ENCODE assay signal across 19 mouse cellular contexts in the genomic region with DNA sequence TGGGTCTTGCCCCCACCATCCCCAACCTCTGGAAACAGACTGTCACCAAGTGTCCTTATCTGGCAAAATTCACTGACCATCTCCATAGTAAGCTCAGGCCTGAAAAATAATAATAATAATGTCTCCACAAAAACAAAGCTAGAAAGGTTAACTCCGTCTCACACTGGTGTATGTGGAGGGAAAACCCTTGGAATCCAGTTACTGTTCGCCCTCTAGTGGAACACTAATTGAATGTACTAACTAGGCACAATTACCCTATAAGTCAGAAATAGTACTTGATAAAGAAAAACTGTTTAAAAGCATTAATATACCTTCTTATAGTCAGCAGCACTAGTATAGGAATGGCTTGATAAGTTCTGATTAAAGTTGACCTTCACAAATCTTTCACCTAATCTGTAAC. TPM values are rescaled to one million over a fixed set of nuclear protein-coding genes. Genes with fewer than 3 reads are reported as not detected.
DNase-seq lines count a peak whose midpoint lies in the region; ATAC-seq and TF ChIP-seq lines count a peak whose summit lies in the region.
"Had no signal": no experiment of that assay in that cellular context is flagged by ENCODE, and none has a peak within 500 bp of the region (broad histone marks: within the 10 kb centered on the region; RNA-seq: fewer than 3 reads in every experiment).

No protein-coding gene starts in this region.

- TF ChIP-seq EP300 in heart, postnatal 0 days (IDR thresholded peaks at IDR 0.05; ENCODE audit: low read depth), result no peak
- no peak for TF ChIP-seq EP300 in lung, postnatal 0 days (IDR thresholded peaks at IDR 0.05)

- 4% methylated on average over 2 of the region's 2 CpGs for WGBS in heart, postnatal 0 days
- 16% methylated on average over 2 of the region's 2 CpGs for WGBS in lung, postnatal 0 days
- 5% methylated on average over 2 of the region's 2 CpGs for WGBS in lung, adult 2 months
- 9% methylated on average over 2 of the region's 2 CpGs for WGBS in forebrain, embryonic 16.5 days

- H3K9me3 ChIP-seq in heart, postnatal 0 days (replicated peaks; ENCODE audit: control insufficient read depth, low read length), result no peaks in the 10 kb centered on the region
- H3K9me3 ChIP-seq in lung, postnatal 0 days (ENCODE audit: low read length), result no peaks in the 10 kb centered on the region
- H3K9me3 ChIP-seq in forebrain, embryonic 16.5 days (ENCODE audit: control insufficient read depth, low read length), result no peaks in the 10 kb centered on the region
- H3K9me3 ChIP-seq: G1E; kidney, embryonic 15.5 days; liver, embryonic 13.5 days; megakaryocyte, embryonic 14.5 days; neural tube, embryonic 12.5 days had no signal

- H3K9ac ChIP-seq in heart, postnatal 0 days (replicated peaks; ENCODE audit: low read depth, low read length), result no peak overlapping the region
- H3K9ac ChIP-seq in lung, postnatal 0 days (replicated peaks; ENCODE audit: low read depth), result no peak overlapping the region
- no peak overlapping the region for H3K9ac ChIP-seq in forebrain, embryonic 16.5 days (replicated peaks; ENCODE audit: low read depth, low read length)
- H3K9ac ChIP-seq: kidney, embryonic 15.5 days; liver, embryonic 13.5 days; neural tube, embryonic 12.5 days had no signal

- ATAC-seq in heart, postnatal 0 days (ENCODE audit: insufficient read depth, low read depth), result no peak
- ATAC-seq in lung, postnatal 0 days, result no peak
- no peak for ATAC-seq in forebrain, embryonic 16.5 days

- peak; percentile 38 for DNase-seq in heart, postnatal 0 days (ENCODE audit: low spot score)
- no peak for DNase-seq in heart, adult 9 months (ENCODE audit: low spot score in 2 of 2)
- DNase-seq in lung, postnatal 0 days (ENCODE audit: low spot score), result peak; percentile 40
- no peak for DNase-seq in lung, adult 2 months
- DNase-seq in brain, embryonic 14.5 days (ENCODE audit: low read depth), result peak; percentile 51
- DNase-seq in splenic B cell, adult 2 months (ENCODE audit: low read depth, low spot score), result peak; percentile 31
- DNase-seq in adrenal gland, adult 8-10 months, result no peak
- DNase-seq: adrenal gland, adult 2 months; cerebellum, adult 11 months; liver, embryonic 13.5 days had no signal

- no peak overlapping the region for H3K4me2 ChIP-seq in heart, postnatal 0 days (ENCODE audit: low read depth, low read length)
- H3K4me2 ChIP-seq in lung, postnatal 0 days (replicated peaks; ENCODE audit: low read depth, low read length), result no peak overlapping the region
- H3K4me2 ChIP-seq in forebrain, embryonic 16.5 days (ENCODE audit: low read length), result no peak overlapping the region
- H3K4me2 ChIP-seq: kidney, embryonic 15.5 days; liver, embryonic 13.5 days; neural tube, embryonic 12.5 days had no signal

- H3K4me1 ChIP-seq in heart, postnatal 0 days (ENCODE audit: control insufficient read depth, insufficient read depth), result peaks cover 6% of the 10 kb centered on the region
- H3K4me1 ChIP-seq in lung, postnatal 0 days (ENCODE audit: insufficient read depth, low read depth, low read length), result no peaks in the 10 kb centered on the region; the same call in 1 of the 2 replicates
- no peaks in the 10 kb centered on the region for H3K4me1 ChIP-seq in lung, adult 2 months (ENCODE audit: control insufficient read depth, insufficient read depth, low read length)
- peaks cover 7% of the 10 kb centered on the region for H3K4me1 ChIP-seq in forebrain, embryonic 16.5 days (replicated peaks; ENCODE audit: control insufficient read depth, insufficient read depth, low read length)

- no peak overlapping the region for H3K4me3 ChIP-seq in heart, postnatal 0 days (ENCODE audit: low read depth, low read length)
- no peak overlapping the region for H3K4me3 ChIP-seq in lung, postnatal 0 days (ENCODE audit: low read depth, low read length)
- no peak overlapping the region for H3K4me3 ChIP-seq in lung, adult 2 months (replicated peaks; ENCODE audit: extremely low read depth, low read depth, low read length)
- no peak overlapping the region for H3K4me3 ChIP-seq in forebrain, embryonic 16.5 days (replicated peaks; ENCODE audit: low read length)
- H3K4me3 ChIP-seq: kidney, embryonic 15.5 days; liver, embryonic 13.5 days; megakaryocyte, embryonic 14.5 days; neural tube, embryonic 12.5 days had no signal

- H3K27me3 ChIP-seq in heart, postnatal 0 days (ENCODE audit: control insufficient read depth, insufficient read depth, low read length), result no peaks in the 10 kb centered on the region
- H3K27me3 ChIP-seq in lung, postnatal 0 days (replicated peaks; ENCODE audit: insufficient read depth, low read length), result no peaks in the 10 kb centered on the region
- peaks cover 1% of the 10 kb centered on the region; the same call in 1 of the 2 replicates for H3K27me3 ChIP-seq in splenic B cell, adult 2 months (ENCODE audit: control insufficient read depth, insufficient read depth, low read length, poor library complexity, severe bottlenecking)
- no peaks in the 10 kb centered on the region for H3K27me3 ChIP-seq in forebrain, embryonic 16.5 days (replicated peaks; ENCODE audit: control insufficient read depth, insufficient read depth, low read length)
- H3K27me3 ChIP-seq: kidney, embryonic 15.5 days; liver, embryonic 13.5 days; megakaryocyte, embryonic 14.5 days; neural tube, embryonic 12.5 days had no signal

- TF ChIP-seq CTCF in heart, postnatal 0 days (IDR thresholded peaks at IDR 0.05; ENCODE audit: low read depth), result peak; percentile 48
- peak; percentile 54 for TF ChIP-seq CTCF in lung, postnatal 0 days (IDR thresholded peaks at IDR 0.05)
- TF ChIP-seq CTCF in lung, adult 2 months (IDR thresholded peaks at IDR 0.05; ENCODE audit: insufficient read depth, low read length), result no peak
- TF ChIP-seq CTCF in brain, embryonic 14.5 days (IDR thresholded peaks at IDR 0.05; ENCODE audit: borderline replicate concordance, extremely low read depth, insufficient read depth, insufficient read length), result peak; percentile 12; the same call in 1 of the 2 replicates

- H3K36me3 ChIP-seq in heart, postnatal 0 days (replicated peaks; ENCODE audit: control insufficient read depth, insufficient read depth, low read length), result no peaks in the 10 kb centered on the region
- H3K36me3 ChIP-seq in lung, postnatal 0 days (ENCODE audit: insufficient read depth, low read length), result no peaks in the 10 kb centered on the region
- no peaks in the 10 kb centered on the region for H3K36me3 ChIP-seq in splenic B cell, adult 2 months (ENCODE audit: control insufficient read depth, insufficient read depth, low read length, poor library complexity, severe bottlenecking)
- no peaks in the 10 kb centered on the region for H3K36me3 ChIP-seq in forebrain, embryonic 16.5 days (ENCODE audit: control insufficient read depth, insufficient read depth)
- H3K36me3 ChIP-seq: kidney, embryonic 15.5 days; liver, embryonic 13.5 days; neural tube, embryonic 12.5 days had no signal

- no peak for TF ChIP-seq POLR2A in lung, adult 2 months (IDR thresholded peaks at IDR 0.05; ENCODE audit: borderline replicate concordance, extremely low read depth, low read depth, low read length)
- no peak for TF ChIP-seq POLR2A in brain, embryonic 14.5 days (IDR thresholded peaks at IDR 0.05; ENCODE audit: borderline replicate concordance, extremely low read depth, insufficient read depth, insufficient read length, poor library complexity, severe bottlenecking)

- no peak overlapping the region for H3K27ac ChIP-seq in heart, postnatal 0 days (ENCODE audit: low read depth)
- H3K27ac ChIP-seq in lung, postnatal 0 days (ENCODE audit: low read length), result no peak overlapping the region
- no peak overlapping the region for H3K27ac ChIP-seq in forebrain, embryonic 16.5 days (ENCODE audit: low read length)
- H3K27ac ChIP-seq: kidney, embryonic 15.5 days; liver, embryonic 13.5 days; neural tube, embryonic 12.5 days had no signal

RNA-seq across cellular contexts. Expression of gene Ttc5, which starts 2.8 kb away (rescaled TPM):
- total RNA-seq in heart, postnatal 0 days (2014; rRNA removed; ENCODE audit: low replicate concordance), result 31.0 and 69.1 TPM in 2 replicates
- 30.9 and 31.9 TPM in 2 replicates for polyA plus RNA-seq in heart, postnatal 0 days (2015; fragmentation: Nextera tagmentation; extraction: Ambion mirVana)
- polyA plus RNA-seq in lung, postnatal 0 days (2015; fragmentation: Nextera tagmentation; extraction: Ambion mirVana), result 45.6 and 47.0 TPM in 2 replicates
- 22.4 and 32.2 TPM in 2 replicates for polyA plus RNA-seq in lung, adult 2 months (2012; rRNA removed)
- 103 and 110 TPM in 2 replicates for polyA plus RNA-seq in brain, embryonic 14.5 days (2012; rRNA removed)
- 10 to 100 TPM; 40.9 to 57.7 (median 53.5) TPM for total RNA-seq in adrenal gland, adult 8-10 months (2022)
- 124 and 132 TPM in 2 replicates for polyA plus RNA-seq in forebrain, embryonic 16.5 days (2015; fragmentation: Nextera tagmentation; extraction: Ambion mirVana)

RNA-seq across cellular contexts. Expression of gene Ccnb1ip1, which starts 19.4 kb away (rescaled TPM):
- total RNA-seq in heart, postnatal 0 days (2014; rRNA removed; ENCODE audit: low replicate concordance), result not detected in 2 replicates
- polyA plus RNA-seq in heart, postnatal 0 days (2015; fragmentation: Nextera tagmentation; extraction: Ambion mirVana), result not detected in 2 replicates
- not detected in 2 replicates for polyA plus RNA-seq in lung, postnatal 0 days (2015; fragmentation: Nextera tagmentation; extraction: Ambion mirVana)
- polyA plus RNA-seq in lung, adult 2 months (2012; rRNA removed), result not detected in 2 replicates
- polyA plus RNA-seq in brain, embryonic 14.5 days (2012; rRNA removed), result 0.13 TPM in 1 of 2 replicates, not detected in the other
- total RNA-seq in adrenal gland, adult 8-10 months (2022), result 1 to 10 TPM in 1 of 4 experiments, under 1 TPM in 1, not detected in 2; 0.58 to 1.8 TPM
- not detected in 2 replicates for polyA plus RNA-seq in forebrain, embryonic 16.5 days (2015; fragmentation: Nextera tagmentation; extraction: Ambion mirVana)
- total RNA-seq: adrenal gland, adult 2 months; gastrocnemius, postnatal 4 days had no signal
- polyA plus RNA-seq: adrenal gland, adult 2 months; kidney, embryonic 15.5 days; liver, embryonic 13.5 days; neural tube, embryonic 12.5 days; stomach, embryonic 14.5 days had no signal

RNA-seq across cellular contexts. Expression of gene Parp2, which starts 19.5 kb away (rescaled TPM):
- total RNA-seq in heart, postnatal 0 days (2014; rRNA removed; ENCODE audit: low replicate concordance), result 10.7 and 11.2 TPM in 2 replicates
- polyA plus RNA-seq in heart, postnatal 0 days (2015; fragmentation: Nextera tagmentation; extraction: Ambion mirVana), result 20.4 and 24.4 TPM in 2 replicates
- polyA plus RNA-seq in lung, postnatal 0 days (2015; fragmentation: Nextera tagmentation; extraction: Ambion mirVana), result 27.6 and 33.7 TPM in 2 replicates
- polyA plus RNA-seq in lung, adult 2 months (2012; rRNA removed), result 9.6 and 17.4 TPM in 2 replicates
- polyA plus RNA-seq in brain, embryonic 14.5 days (2012; rRNA removed), result 59.7 and 63.2 TPM in 2 replicates
- 10 to 100 TPM; 24.2 to 40.7 (median 31.3) TPM for total RNA-seq in adrenal gland, adult 8-10 months (2022)
- polyA plus RNA-seq in forebrain, embryonic 16.5 days (2015; fragmentation: Nextera tagmentation; extraction: Ambion mirVana), result 53.3 and 56.7 TPM in 2 replicates

RNA-seq across cellular contexts. Expression of gene Olfr749, which starts 43.3 kb away (rescaled TPM):
- total RNA-seq in heart, postnatal 0 days (2014; rRNA removed; ENCODE audit: low replicate concordance), result not detected in 2 replicates
- polyA plus RNA-seq in heart, postnatal 0 days (2015; fragmentation: Nextera tagmentation; extraction: Ambion mirVana), result not detected in 2 replicates
- not detected in 2 replicates for polyA plus RNA-seq in lung, postnatal 0 days (2015; fragmentation: Nextera tagmentation; extraction: Ambion mirVana)
- not detected in 2 replicates for polyA plus RNA-seq in lung, adult 2 months (2012; rRNA removed)
- not detected in 2 replicates for polyA plus RNA-seq in brain, embryonic 14.5 days (2012; rRNA removed)
- not detected for total RNA-seq in adrenal gland, adult 8-10 months (2022)
- not detected in 2 replicates for polyA plus RNA-seq in forebrain, embryonic 16.5 days (2015; fragmentation: Nextera tagmentation; extraction: Ambion mirVana)
- total RNA-seq: adrenal gland, adult 2 months; gastrocnemius, postnatal 4 days; heart, postnatal 25 days; layer of hippocampus, postnatal 25 days had no signal
- polyA plus RNA-seq: adrenal gland, adult 2 months; G1E; kidney, embryonic 15.5 days; liver, embryonic 13.5 days; neural tube, embryonic 12.5 days; stomach, embryonic 14.5 days had no signal

Comparison
In these comparisons a context has a peak if more than half of its experiments do, and no peak if none do; other contexts are left out.
1. DNase-seq: peak in heart, postnatal 0 days (single experiment), lung, postnatal 0 days (single experiment), brain, embryonic 14.5 days (single experiment) and splenic B cell, adult 2 months (single experiment); none in heart, adult 9 months (0 of 2), lung, adult 2 months (single experiment) and adrenal gland, adult 8-10 months (single experiment).